Mouse (Mus musculus) C2C12 (cell line): ENCODE data around the gene Gm20878. TPM values are rescaled to one million over a fixed set of nuclear protein-coding genes. Genes with fewer than 3 reads are reported as not detected.
"Not testable (repeated sequence)": the region's sequence is repeated elsewhere in the genome, so short reads cannot be mapped to it uniquely, and the experiment has no call there.

ENCODE experiments used
- H3K27me3 ChIP-seq: one replicate; pipeline ENCODE4 v1.6.1; 2011; ENCODE audit not compliant: control insufficient read depth, insufficient read depth, insufficient read length
- H3K36me3 ChIP-seq: one replicate; pipeline ENCODE4 v1.6.1; 2011; ENCODE audit not compliant: control insufficient read depth, insufficient read depth
- H3K4me3 ChIP-seq: one replicate; pipeline ENCODE4 v1.5.1; 2011; ENCODE audit warnings: mild to moderate bottlenecking, control low read depth; ENCODE audit not compliant: poor library complexity, insufficient read depth, severe bottlenecking
- H3K79me2 ChIP-seq: one replicate; pipeline ENCODE4 v1.6.1; 2011; ENCODE audit not compliant: control insufficient read depth, insufficient read depth
- H3K79me3 ChIP-seq: one replicate; pipeline ENCODE4 v1.6.1; 2011; ENCODE audit warnings: low read depth, control low read depth
- H3ac ChIP-seq: one replicate; pipeline ENCODE3; 2011; ENCODE audit warnings: low read depth; ENCODE audit not compliant: control insufficient read depth, insufficient read length
- long read RNA-seq, 2 experiments: library from polyadenylated mRNA; unstranded; transcript quantifications; one replicate each; pipeline ENCODE4 v2.0.0; 2019 to 2020
- polyA plus RNA-seq: library from polyadenylated mRNA; unstranded; fragments of >200 nt; fragmentation: generic; extraction: Trizol; gene quantifications from one replicate; pipeline ENCODE4 v1.2.1, GENCODE M21; 2012; ENCODE audit warnings: missing spikeins

The Gm20878 gene
- polyA plus RNA-seq: not detected
- long read RNA-seq, experiment 1: 0 reads
- long read RNA-seq, experiment 2: 0 reads

- H3K79me2 ChIP-seq, H3K27me3 ChIP-seq, H3K79me3 ChIP-seq, H3K4me3 ChIP-seq, H3K36me3 ChIP-seq, H3ac ChIP-seq: not testable (repeated sequence)
Measured at GRCm38 (mm10) chr4:41941272-41941671, at the start of gene Gm20878. Gm20878 (plus strand) TSS chr4:41941572.

- H3K36me3 ChIP-seq, H3K79me3 ChIP-seq, H3K79me2 ChIP-seq, H3K27me3 ChIP-seq, H3ac ChIP-seq, H3K4me3 ChIP-seq: not testable (repeated sequence)
Measured at GRCm38 (mm10) chr4:41903310-41903709, 38.1 kb upstream of the Gm20878 start, which contains the start of gene Gm21541. Gm21541 (plus strand) TSS chr4:41903610.

DNA sequence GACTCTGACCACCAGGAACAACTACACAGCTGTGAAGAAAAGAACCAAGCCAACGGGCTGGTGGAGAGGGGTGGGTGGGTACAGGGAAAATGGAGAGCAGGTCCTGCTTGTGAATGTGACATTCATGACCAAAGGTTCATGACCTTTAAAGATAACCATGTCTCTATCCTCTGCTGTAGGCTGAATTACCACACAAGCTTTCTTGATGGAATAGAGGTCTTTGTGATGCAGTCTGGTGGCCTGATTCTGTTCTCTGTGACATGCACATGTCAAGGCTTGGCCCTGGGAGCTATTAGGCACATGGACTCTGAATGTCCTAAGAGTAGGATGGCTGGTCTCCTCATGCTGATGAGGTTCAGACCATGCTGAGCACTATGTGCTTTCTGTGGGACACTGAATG, 24.4 kb downstream of the Gm20878 start, which contains the start of gene Fam205a4:
Gene Fam205a4, plus strand, starts transcription at position 301 of the 400 bp plus-strand sequence.
- not testable (repeated sequence) for H3K27me3 ChIP-seq, H3K36me3 ChIP-seq, H3K79me2 ChIP-seq, H3ac ChIP-seq, H3K79me3 ChIP-seq, H3K4me3 ChIP-seq

Other genes starting within 250 kb of the Gm20878 start
- gene Cntfr, start 244.5 kb upstream of the Gm20878 start, polyA plus RNA-seq: 0.05 TPM
- gene Il11ra1, start 241.6 kb upstream of the Gm20878 start, polyA plus RNA-seq: 2.4 TPM
- 60.3 TPM for gene Rpp25l, start 228.0 kb upstream of the Gm20878 start, polyA plus RNA-seq
- gene Dctn3, start 218.4 kb upstream of the Gm20878 start, polyA plus RNA-seq: 106 TPM
- gene Arid3c, start 210.4 kb upstream of the Gm20878 start, polyA plus RNA-seq: not detected
- 3.1 TPM for gene Galt, start 186.3 kb upstream of the Gm20878 start, polyA plus RNA-seq
- gene Sigmar1, start 185.4 kb upstream of the Gm20878 start, polyA plus RNA-seq: 113 TPM
- gene Ccl27a, start 167.3 kb upstream of the Gm20878 start, polyA plus RNA-seq: not detected
- not detected for gene Gm21541, start 38.0 kb upstream of the Gm20878 start, polyA plus RNA-seq
- not detected for gene Fam205a4, start 24.5 kb downstream of the Gm20878 start, polyA plus RNA-seq
- gene Gm21093, start 93.2 kb downstream of the Gm20878 start, polyA plus RNA-seq: not detected
- not detected for gene Gm3893, start 149.6 kb downstream of the Gm20878 start, polyA plus RNA-seq
- gene Gm13304, start 173.2 kb downstream of the Gm20878 start, polyA plus RNA-seq: not detected
- gene Gm13306, start 211.9 kb downstream of the Gm20878 start, polyA plus RNA-seq: not detected
- not detected for gene Gm13305, start 227.0 kb downstream of the Gm20878 start, polyA plus RNA-seq